Mouse (Mus musculus): Measurements from ENCODE around the gene Arf5.

GRCm38 (mm10) chr6:28420361-28420760 is 3.0 kb upstream of the Arf5 start:
- TF ChIP-seq POLR2A (IDR thresholded peaks at IDR 0.05; ENCODE audit: borderline replicate concordance, low read depth, low read length) (no peak), CTCF (IDR thresholded peaks at IDR 0.05; ENCODE audit: low read depth, low read length) (no peak)

All from bone marrow macrophage, adult 2 months (primary cell).